Mouse (Mus musculus) urinary bladder, postnatal 10 days (tissue): ENCODE results near the gene Ireb2.
"Not testable (repeated sequence)": the region's sequence is repeated elsewhere in the genome, so short reads cannot be mapped to it uniquely, and the experiment has no call there.

Experiments used
- DNase-seq: peaks from one replicate; pipeline ENCODE4 v3.0.0; 2022; ENCODE audit warnings: low spot score

Gene Ireb2

GRCm38 (mm10) chr9:54863363-54864281 is at the start of gene Ireb2:
TSS of gene Ireb2 (plus strand) at chr9:54863789.
- DNase-seq, result peak; percentile 97

- no peak for DNase-seq
Observed at GRCm38 (mm10) chr9:54816508-54817201, 46.9 kb upstream of the Ireb2 start.

GRCm38 (mm10) chr9:54821442-54822100 is 42.0 kb upstream of the Ireb2 start:
- no peak for DNase-seq

- DNase-seq, result no peak
Observed at GRCm38 (mm10) chr9:54829760-54830159, 33.8 kb upstream of the Ireb2 start.

GRCm38 (mm10) chr9:54830624-54831023 is 33.0 kb upstream of the Ireb2 start:
- no peak for DNase-seq

- DNase-seq, result no peak
Observed at GRCm38 (mm10) chr9:54833831-54834230, 29.8 kb upstream of the Ireb2 start.

GRCm38 (mm10) chr9:54835951-54836717 is 27.5 kb upstream of the Ireb2 start:
- not testable (repeated sequence) for DNase-seq

GRCm38 (mm10) chr9:54837835-54838234 is 25.8 kb upstream of the Ireb2 start:
- no peak for DNase-seq

GRCm38 (mm10) chr9:54840145-54840544 is 23.4 kb upstream of the Ireb2 start:
- DNase-seq, result no peak

GRCm38 (mm10) chr9:54842311-54842710 is 21.3 kb upstream of the Ireb2 start:
- DNase-seq, result no peak

- no peak for DNase-seq
Observed at GRCm38 (mm10) chr9:54843887-54844286, 19.7 kb upstream of the Ireb2 start.

GRCm38 (mm10) chr9:54844556-54845176 is 18.9 kb upstream of the Ireb2 start:
- DNase-seq, result no peak

GRCm38 (mm10) chr9:54848203-54848602 is 15.4 kb upstream of the Ireb2 start:
- no peak for DNase-seq

GRCm38 (mm10) chr9:54853036-54853435 is 10.6 kb upstream of the Ireb2 start:
- DNase-seq, result not testable (repeated sequence)

- DNase-seq, result no peak
Observed at GRCm38 (mm10) chr9:54853619-54854018, 10.0 kb upstream of the Ireb2 start.

GRCm38 (mm10) chr9:54855638-54856037 is 8.0 kb upstream of the Ireb2 start:
- no peak for DNase-seq

GRCm38 (mm10) chr9:54856121-54856520 is 7.5 kb upstream of the Ireb2 start:
- DNase-seq, result no peak

- no peak for DNase-seq
Observed at GRCm38 (mm10) chr9:54857474-54857873, 6.1 kb upstream of the Ireb2 start.

- no peak for DNase-seq
Observed at GRCm38 (mm10) chr9:54860526-54860925, 3.1 kb upstream of the Ireb2 start.

GRCm38 (mm10) chr9:54878759-54879158 is 15.2 kb downstream of the Ireb2 start:
- no peak for DNase-seq

GRCm38 (mm10) chr9:54892111-54892510 is 28.5 kb downstream of the Ireb2 start:
- DNase-seq, result no peak
